Mouse (Mus musculus): ENCODE results near the gene Abcg3. TPM values are rescaled to one million over a fixed set of nuclear protein-coding genes. Genes with fewer than 3 reads are reported as not detected.

Abcg3 gene
- polyA plus RNA-seq (2012): not detected in 2 replicates

GRCm38 (mm10) chr5:104982535-104982934 is at the start of gene Abcg3:
Gene Abcg3, minus strand, starts transcription at chr5:104982718.

Other genes with a start within 250 kb of the Abcg3 start
- gene Zfp951, start 122.6 kb downstream of the Abcg3 start, polyA plus RNA-seq (2012): 0.05 and 0.09 TPM in 2 replicates
- gene Gbp9, start 156.8 kb upstream of the Abcg3 start, polyA plus RNA-seq (2012): 0.39 and 0.44 TPM in 2 replicates
- 0.09 and 0.48 TPM in 2 replicates for gene Gbp8, start 156.8 kb upstream of the Abcg3 start, polyA plus RNA-seq (2012)
- gene Gbp4, start 156.9 kb upstream of the Abcg3 start, polyA plus RNA-seq (2012): 1.0 and 1.7 TPM in 2 replicates